Comparison of ENCODE assay signal across 9 mouse cellular contexts in the genomic region with DNA sequence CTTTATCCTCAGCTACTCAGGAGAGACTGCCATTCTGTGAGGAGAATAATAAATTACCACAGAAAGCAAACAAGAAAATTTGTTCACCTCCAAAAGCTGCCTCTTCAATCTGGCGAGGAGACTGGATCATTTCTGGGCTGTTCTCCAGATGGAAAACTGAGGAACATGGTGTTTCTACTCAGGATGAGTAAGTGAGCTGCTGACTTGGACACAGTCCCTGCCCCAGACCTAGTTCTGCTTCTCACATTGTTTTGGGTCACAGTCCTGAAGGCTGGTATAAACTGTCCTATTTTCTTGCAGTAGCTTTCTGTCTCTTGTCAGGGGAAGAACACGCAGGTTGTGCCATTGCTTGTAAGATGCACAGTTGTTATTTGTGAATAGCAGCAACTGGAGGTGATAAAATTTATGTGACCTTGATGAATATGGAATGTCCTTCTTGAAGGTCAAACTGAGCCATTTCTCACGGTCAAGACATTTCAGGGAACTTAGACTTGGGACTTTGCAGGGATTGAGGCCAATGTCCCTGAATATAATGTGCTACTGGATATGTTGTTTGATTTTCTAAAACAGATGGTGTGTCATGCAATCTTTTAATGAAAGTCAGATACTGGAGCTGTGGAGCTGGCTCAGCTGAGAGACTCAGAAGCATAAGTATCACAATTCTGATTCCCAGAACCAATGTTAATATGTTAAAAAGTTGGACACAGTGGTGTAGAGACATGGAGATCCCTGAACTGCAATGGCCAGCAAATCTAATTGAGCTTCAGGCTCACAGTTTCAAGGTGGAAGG.
DNase-seq lines count a peak whose midpoint lies in the region; ATAC-seq lines count a peak whose summit lies in the region.
"Had no signal": no experiment of that assay in that cellular context is flagged by ENCODE, and none has a peak within 500 bp of the region (broad histone marks: within the 10 kb centered on the region; RNA-seq: fewer than 3 reads in every experiment).

No protein-coding gene starts in this region.

- H3K9me3 ChIP-seq in intestine, embryonic 15.5 days, result no peaks in the 10 kb centered on the region
- H3K9me3 ChIP-seq in forebrain, embryonic 16.5 days (ENCODE audit: control insufficient read depth, low read length), result no peaks in the 10 kb centered on the region

- no peak overlapping the region for H3K4me2 ChIP-seq in intestine, embryonic 15.5 days (replicated peaks)
- H3K4me2 ChIP-seq in forebrain, embryonic 16.5 days (ENCODE audit: low read length), result no peak overlapping the region

- no peak overlapping the region for H3K27ac ChIP-seq in intestine, embryonic 15.5 days
- no peak overlapping the region for H3K27ac ChIP-seq in forebrain, embryonic 16.5 days (ENCODE audit: low read length)

- no peak overlapping the region for H3K4me3 ChIP-seq in intestine, embryonic 15.5 days (replicated peaks)
- no peak overlapping the region for H3K4me3 ChIP-seq in forebrain, embryonic 16.5 days (replicated peaks; ENCODE audit: low read length)
- H3K4me3 ChIP-seq: erythroblast, embryonic 14.5 days had no signal

- no peak for ATAC-seq in megakaryocyte-erythroid progenitor cell, adult 5-6 weeks (replicated peaks; ENCODE audit: low FRiP score, low TSS enrichment, poor library complexity, severe bottlenecking)
- ATAC-seq in intestine, embryonic 15.5 days, result no peak
- no peak for ATAC-seq in forebrain, embryonic 16.5 days

- H3K27me3 ChIP-seq in intestine, embryonic 15.5 days (replicated peaks), result no peaks in the 10 kb centered on the region
- no peaks in the 10 kb centered on the region for H3K27me3 ChIP-seq in forebrain, embryonic 16.5 days (replicated peaks; ENCODE audit: control insufficient read depth, insufficient read depth, low read length)

- intact Hi-C loops in heart, postnatal 25 days (cut with DNase I), result no loop called here

- H3K36me3 ChIP-seq in intestine, embryonic 15.5 days, result no peaks in the 10 kb centered on the region
- no peaks in the 10 kb centered on the region for H3K36me3 ChIP-seq in forebrain, embryonic 16.5 days (ENCODE audit: control insufficient read depth, insufficient read depth)

- no peak overlapping the region for H3K9ac ChIP-seq in intestine, embryonic 15.5 days
- no peak overlapping the region for H3K9ac ChIP-seq in forebrain, embryonic 16.5 days (replicated peaks; ENCODE audit: low read depth, low read length)

- DNase-seq in ovary, adult 18-20 months (ENCODE audit: low spot score), result peak; percentile 40
- no peak for DNase-seq in ovary, postnatal 10 days (ENCODE audit: low spot score)
- DNase-seq in cerebellum, adult 9-10 months, result peak; percentile 50
- peak; percentile 26 for DNase-seq in heart, postnatal 25 days (ENCODE audit: low spot score)
- DNase-seq in lung, postnatal 36 days, result peak; percentile 50

- no peaks in the 10 kb centered on the region for H3K4me1 ChIP-seq in intestine, embryonic 15.5 days (replicated peaks)
- peaks cover 3% of the 10 kb centered on the region; the same call in 1 of the 2 replicates for H3K4me1 ChIP-seq in forebrain, embryonic 16.5 days (replicated peaks; ENCODE audit: control insufficient read depth, insufficient read depth, low read length)

- WGBS in intestine, embryonic 15.5 days, result 70% methylated on average over 3 of the region's 3 CpGs
- 84% methylated on average over 3 of the region's 3 CpGs for WGBS in forebrain, embryonic 16.5 days
